Mouse (Mus musculus): ENCODE data around the gene Spata32.

Gene Spata32

GRCm38 (mm10) chr11:103177216-103177615 is 41.0 kb downstream of the Spata32 start:
- CTCF ChIA-PET, result interaction anchor here (0.6 kb wide), 1 partner anchor 40 kb away, joined by 5 read pairs; no protein-coding TSS in a partner anchor

DNA sequence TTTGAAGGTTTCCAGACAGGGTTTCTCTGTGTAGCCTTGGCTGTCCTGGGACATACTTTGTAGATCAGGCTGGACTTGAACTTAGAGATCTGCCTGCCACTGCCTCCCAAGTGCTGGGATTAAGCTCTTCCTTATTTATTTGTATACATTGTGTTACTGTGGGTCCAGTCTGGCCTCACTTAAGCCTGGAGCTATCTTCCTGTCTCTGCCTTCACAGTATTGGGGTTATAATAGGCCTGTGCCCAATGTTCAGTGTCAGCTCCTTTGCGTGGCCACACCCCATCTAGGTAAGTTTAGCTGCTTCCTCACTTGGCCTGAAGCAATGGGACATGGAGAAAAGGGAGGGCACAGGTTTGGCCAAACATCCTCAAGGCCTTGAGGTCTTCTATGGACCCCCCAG is 41.7 kb downstream of the Spata32 start:
- CTCF ChIA-PET, result interaction anchor here (0.6 to 1.0 kb wide), 5 partner anchors 9 to 80 kb away, joined by 3 to 5 read pairs (median 4); no protein-coding TSS in a partner anchor

DNA sequence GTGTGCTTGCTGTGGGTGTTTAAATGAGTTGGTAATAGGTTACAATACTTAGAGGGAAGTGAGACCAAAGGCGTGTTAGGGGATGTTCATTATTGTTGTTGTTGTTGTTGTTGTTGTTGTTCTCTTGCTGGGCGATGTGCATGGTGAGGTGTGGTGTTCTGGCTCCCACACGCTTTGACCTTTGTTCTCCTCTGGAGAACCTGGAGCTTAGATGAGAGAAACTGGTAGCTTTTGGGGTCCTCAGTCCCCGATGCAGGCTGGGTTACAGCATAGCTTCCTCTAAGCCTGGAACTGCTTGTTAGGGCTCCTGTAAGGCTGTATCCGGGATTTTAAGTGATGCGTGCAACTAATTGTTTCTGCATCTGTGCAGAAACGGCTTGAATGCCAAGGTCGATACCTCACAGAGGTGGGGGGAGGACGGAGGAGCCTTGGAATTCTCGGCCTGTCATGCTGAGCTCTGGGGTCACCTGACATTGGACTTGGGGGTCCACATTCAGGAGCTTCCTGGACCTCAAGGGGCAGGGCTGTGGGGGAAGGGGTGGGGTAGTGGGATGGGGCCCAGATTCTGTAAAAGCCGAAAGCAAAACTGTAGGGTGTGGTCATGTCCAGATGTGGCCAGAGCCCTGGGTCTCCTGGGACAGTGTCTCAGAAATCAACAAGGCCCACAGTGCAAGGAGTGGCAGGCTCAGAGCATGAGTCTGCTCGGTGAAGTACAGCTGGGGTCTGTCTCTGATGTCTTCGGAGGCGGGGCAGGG is 42.4 kb downstream of the Spata32 start:
- CTCF ChIA-PET, result interaction anchor here (0.6 to 1.0 kb wide), 5 partner anchors 10 to 84 kb away, joined by 3 to 4 read pairs (median 4); no protein-coding TSS in a partner anchor

- CTCF ChIA-PET, result interaction anchor here (0.8 to 1.0 kb wide), 4 partner anchors 10 to 97 kb away, joined by 3 to 4 read pairs (median 3); no protein-coding TSS in a partner anchor
These were observed 43.3 kb downstream of the Spata32 start for GRCm38 (mm10) chr11:103174891-103175391.

DNA sequence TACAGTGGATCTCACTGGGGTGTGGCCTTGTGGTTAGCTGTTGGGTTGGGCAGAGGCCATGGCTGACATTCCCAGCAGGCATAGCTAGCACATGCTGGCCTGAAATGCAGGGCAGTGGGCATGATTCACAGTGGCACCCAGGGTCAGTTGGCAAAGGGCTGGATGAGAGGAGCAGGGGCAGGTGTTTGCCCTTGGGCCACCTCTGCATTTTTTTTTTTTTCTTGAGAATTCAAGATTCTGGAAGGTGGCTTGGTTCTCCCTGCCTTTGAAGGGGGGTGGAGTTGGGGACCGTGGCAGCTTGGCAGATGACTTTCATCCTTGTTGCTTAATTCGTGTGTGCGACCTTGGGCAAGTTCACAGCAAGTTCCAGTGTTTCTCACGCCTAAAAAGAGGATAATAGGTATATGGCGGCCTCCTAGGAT is 43.8 kb downstream of the Spata32 start:
- CTCF ChIA-PET, result interaction anchor here (0.8 to 1.0 kb wide), 3 partner anchors 10 to 97 kb away, joined by 3 to 4 read pairs (median 3); no protein-coding TSS in a partner anchor

DNA sequence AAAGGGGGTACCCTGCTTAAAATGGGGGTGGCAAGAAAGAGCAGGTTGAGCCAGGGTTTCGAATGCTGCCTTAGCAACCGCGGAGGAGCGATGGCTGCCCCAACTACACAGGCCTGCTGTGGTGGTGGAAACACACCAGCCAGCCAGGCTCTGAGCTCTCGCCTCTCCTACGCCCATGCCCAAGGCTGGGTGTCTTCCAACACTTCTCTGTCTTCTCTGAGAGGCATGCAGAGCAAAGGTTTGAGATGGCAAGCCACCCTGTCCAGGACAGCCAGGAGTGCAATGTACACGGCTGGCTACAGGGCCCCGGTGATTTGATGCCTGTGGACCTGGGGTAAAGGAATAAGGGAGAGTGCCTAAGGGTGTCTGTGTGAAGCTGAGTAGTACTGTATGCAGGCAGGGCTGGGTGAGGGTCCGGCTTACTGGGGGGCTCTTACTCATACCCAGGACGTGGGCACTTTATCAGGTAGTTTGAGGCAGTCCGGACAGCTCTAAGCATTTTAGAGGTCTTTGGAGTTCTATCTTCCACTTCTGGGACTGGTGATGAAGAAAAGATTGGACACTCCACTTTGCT is 44.4 kb downstream of the Spata32 start:
- CTCF ChIA-PET, result interaction anchor here (1.0 kb wide), 1 partner anchor 98 kb away, joined by 4 read pairs; no protein-coding TSS in a partner anchor

- CTCF ChIA-PET, result no interaction called here
These were observed 45.0 kb downstream of the Spata32 start for GRCm38 (mm10) chr11:103173041-103173770.

DNA sequence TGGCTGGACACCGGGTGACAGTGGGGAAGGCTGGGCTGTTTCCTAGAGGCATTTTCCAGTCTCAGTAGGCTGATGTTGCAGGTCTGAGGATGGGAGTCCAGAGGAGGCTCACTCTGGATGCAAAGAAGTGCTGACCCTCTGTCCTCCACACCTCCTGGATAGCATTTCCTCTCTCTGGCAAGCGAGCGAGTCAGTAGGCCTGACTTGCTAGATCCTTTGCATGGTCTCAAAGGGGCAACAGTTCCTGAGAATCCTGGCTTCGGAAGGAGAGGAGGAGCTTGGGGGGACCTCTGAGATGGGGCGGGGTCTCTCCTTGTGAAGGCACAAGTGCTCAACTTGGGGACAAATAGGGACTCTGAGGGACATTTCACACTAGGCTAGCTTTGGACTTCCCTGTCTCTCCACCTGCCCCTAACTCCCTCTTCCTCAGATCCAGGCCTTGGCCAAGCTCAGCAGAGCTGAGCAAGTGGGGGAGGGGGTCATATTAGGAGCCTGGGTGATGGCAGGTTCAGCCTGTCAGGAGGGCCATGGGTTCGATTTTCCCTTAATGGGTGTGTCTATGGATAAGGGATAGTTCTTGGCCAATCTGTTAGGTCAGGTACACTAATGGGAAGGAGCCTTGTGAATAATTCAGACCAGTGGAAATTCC is 45.7 kb downstream of the Spata32 start:
- CTCF ChIA-PET, result interaction anchor here (0.7 to 1.5 kb wide), 2 partner anchors 12 to 32 kb away, joined by 3 to 6 read pairs; no protein-coding TSS in a partner anchor

GRCm38 (mm10) chr11:103171703-103172391 is 46.4 kb downstream of the Spata32 start:
- CTCF ChIA-PET, result interaction anchor here (0.7 to 1.5 kb wide), 3 partner anchors 13 to 36 kb away, joined by 3 to 6 read pairs (median 5); no protein-coding TSS in a partner anchor

DNA sequence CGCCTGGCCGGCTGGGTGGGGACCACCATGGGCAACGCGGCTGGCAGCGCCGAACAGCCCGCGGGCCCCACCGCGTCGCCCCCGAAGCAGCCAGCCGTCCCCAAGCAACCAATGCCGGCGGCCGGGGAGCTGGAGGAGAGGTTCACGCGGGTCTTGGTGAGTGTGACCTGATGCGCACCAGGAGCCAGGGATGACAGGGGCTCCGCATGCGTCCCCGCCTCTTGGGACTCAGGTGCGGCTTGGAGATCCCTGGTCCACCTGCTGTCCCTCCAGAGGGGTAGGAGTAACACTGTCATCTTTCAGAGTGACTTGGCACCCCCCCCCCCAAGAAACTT is 47.0 kb downstream of the Spata32 start:
- CTCF ChIA-PET, result interaction anchor here (0.9 to 1.5 kb wide), 2 partner anchors 14 to 36 kb away, joined by 5 to 6 read pairs; no protein-coding TSS in a partner anchor

DNA sequence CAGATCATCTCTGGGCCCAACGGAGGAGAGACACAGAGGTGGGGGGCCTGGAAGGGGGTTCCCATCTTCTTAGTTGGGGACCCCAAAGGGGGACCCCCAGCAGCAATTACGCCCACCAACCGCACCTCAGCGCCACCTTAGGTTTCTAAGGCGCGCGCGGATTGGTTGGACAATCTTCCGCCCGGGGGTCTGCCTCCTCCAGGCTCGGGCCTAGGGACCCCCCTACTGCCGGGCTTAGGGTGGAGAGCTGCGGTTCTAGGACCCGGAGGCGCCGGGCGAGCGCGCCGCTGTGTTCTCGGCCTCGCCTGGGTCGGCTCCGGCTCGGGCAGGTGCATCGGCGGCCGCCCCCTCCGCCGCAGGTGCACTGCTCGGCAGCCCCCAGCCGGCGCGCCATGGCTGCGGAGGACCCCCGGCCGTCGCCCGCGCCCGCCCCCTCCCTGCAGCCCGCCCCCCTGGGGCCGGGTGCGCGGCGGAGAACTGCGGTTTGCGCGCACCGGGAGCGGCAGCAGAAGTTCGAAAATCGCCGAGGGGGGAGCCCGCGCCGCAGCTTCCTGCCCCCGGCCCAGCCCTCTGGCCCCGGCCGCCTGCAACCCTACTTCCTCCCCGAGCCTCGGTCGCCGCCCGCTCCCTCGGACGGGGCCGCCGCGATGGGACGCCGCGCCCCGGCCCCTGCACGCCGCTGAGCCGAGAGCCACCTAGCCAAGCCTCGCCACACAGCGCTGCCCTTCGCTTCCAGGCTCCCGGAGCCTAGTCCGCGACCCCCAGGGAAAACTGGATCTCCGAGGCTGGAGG is 47.5 kb downstream of the Spata32 start, which contains the start of gene Fmnl1:
Fmnl1 (plus strand) TSS at position 614 of the 792 bp plus-strand sequence.
- CTCF ChIA-PET, result no interaction called here

GRCm38 (mm10) chr11:103170111-103170493 is 48.1 kb downstream of the Spata32 start:
- CTCF ChIA-PET, result interaction anchor here (1.5 to 2.0 kb wide), 2 partner anchors 16 to 102 kb away, joined by 5 to 16 read pairs; no protein-coding TSS in a partner anchor

DNA sequence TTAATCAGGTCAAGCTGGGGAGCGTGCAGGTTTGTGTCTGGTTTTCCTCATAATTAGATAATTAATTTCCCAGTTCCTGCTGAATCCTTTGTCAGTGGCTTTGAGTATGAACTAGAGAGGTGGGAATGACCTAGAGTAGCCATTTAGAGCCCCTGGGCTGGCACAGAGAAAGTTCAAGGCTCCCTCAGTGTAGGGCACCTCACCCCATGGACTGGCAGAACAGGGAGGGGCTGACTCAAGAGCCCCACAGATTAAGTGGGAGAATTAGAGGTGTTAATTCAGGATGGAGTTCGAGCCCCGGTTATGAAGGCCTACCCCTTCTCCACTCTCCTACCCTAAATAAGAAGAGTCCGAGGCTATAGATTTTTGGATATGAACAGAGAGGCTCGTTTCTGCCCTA is 48.6 kb downstream of the Spata32 start:
- CTCF ChIA-PET, result interaction anchor here (1.5 to 2.0 kb wide), 2 partner anchors 16 to 102 kb away, joined by 5 to 16 read pairs; no protein-coding TSS in a partner anchor

- CTCF ChIA-PET, result interaction anchor here (0.7 to 2.0 kb wide), 5 partner anchors 9 to 156 kb away, joined by 3 to 16 read pairs (median 5); no protein-coding TSS in a partner anchor
These were observed 49.4 kb downstream of the Spata32 start for GRCm38 (mm10) chr11:103168690-103169390.

GRCm38 (mm10) chr11:103164391-103164790 is 53.8 kb downstream of the Spata32 start:
- CTCF ChIA-PET, result interaction anchor here (1.2 kb wide), 1 partner anchor 20 kb away, joined by 4 read pairs; no protein-coding TSS in a partner anchor

DNA sequence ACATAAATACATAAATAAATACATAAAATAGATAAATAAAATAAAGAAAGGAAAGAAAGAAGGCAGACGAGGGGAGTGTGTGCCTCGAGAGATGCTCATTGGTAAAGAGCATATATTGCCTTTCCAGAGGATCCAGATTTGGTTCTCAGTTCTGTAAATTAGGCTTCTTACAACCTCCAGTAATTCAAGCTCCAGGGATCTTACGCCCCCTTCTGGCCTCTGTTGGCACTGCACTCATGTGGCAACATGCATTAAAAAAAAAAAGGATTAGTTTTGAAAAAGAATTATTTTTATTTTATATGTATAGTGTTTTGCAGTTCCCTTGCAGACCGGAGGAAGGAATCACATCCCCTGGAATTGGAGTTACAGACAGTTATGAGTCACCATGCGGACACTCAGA is 56.1 kb downstream of the Spata32 start:
- CTCF ChIA-PET, result no interaction called here

GRCm38 (mm10) chr11:103161449-103161848 is 56.8 kb downstream of the Spata32 start:
- CTCF ChIA-PET, result interaction anchor here (0.6 kb wide), 2 partner anchors 39 to 143 kb away, joined by 3 to 4 read pairs; no protein-coding TSS in a partner anchor

DNA sequence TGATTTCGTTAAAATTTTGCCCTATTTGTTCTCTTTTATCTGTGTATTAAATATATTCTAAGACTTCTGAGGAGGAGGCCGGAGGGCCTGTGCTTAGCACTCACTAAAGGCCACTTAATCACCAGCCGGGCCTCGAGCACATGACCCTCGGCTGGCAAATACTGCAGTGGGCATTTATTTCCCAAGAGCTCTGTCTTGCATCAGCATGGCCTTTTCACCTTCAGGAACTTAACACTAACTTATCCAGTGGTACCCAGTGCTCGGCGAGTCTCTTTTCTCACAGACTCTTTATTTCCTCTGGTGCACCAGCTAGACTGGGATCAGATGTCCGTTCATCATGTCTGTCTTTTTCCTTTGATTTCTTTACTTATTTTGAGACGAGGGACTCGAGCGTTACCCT is 57.5 kb downstream of the Spata32 start:
- CTCF ChIA-PET, result interaction anchor here (0.6 kb wide), 3 partner anchors 39 to 153 kb away, joined by 3 to 4 read pairs (median 4); no protein-coding TSS in a partner anchor
